Mouse (Mus musculus) right cerebral cortex, adult 2 months (tissue): ENCODE results near the gene Lpcat2b.

Source experiments
- DNase-seq, 2 experiments: peaks; one replicate each; pipeline ENCODE4 v3.0.0; 2021 to 2022; ENCODE audit warnings: low spot score in 2 of 2

Gene Lpcat2b

DNA sequence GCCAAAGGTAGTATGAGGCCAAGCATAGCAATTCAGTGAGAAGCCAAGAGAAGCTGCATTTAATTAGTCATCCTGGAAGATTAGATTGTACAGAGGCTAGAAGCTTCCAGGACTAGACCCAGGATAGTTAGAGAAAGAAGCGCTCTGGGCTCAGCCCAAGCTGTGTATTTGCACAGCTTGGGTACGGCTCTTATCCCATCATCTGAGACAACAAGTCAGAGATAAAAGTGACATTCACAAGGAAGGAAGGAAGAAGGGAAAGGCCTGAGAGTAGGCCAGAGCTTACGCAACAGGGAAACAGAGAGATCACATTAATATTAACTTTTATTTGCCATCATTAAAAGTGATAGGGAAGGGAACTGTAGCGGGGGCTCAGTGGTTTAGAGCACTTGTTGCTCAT lies 16.6 kb downstream of the Lpcat2b start:
- no peak for DNase-seq

- DNase-seq, result peak in 1 of 2 experiments; percentile 37
Measured at GRCm38 (mm10) chr5:107448784-107449183, 17.4 kb downstream of the Lpcat2b start.

DNA sequence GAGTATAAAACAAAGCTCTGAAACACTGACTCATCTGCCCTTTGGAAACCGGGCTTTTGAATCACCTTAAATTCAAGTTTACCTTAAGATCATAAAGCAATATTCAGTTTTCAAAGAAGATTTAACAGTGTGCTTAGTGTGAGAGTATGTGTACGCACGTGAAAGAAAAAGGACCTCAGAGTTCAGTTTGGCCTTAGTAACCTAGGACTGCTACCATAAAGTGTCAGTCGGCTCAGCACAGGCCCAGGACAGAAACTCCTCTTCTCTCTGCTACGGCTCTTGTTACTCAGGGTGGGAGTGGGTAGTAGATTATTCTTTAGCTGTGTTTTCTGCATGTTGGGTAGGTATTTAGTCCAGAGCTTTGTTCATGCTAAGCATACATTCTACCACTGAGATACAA lies 18.3 kb downstream of the Lpcat2b start:
- no peak for DNase-seq

GRCm38 (mm10) chr5:107450299-107450698 lies 18.9 kb downstream of the Lpcat2b start:
- peak; percentile 51 to 62 for DNase-seq

DNA sequence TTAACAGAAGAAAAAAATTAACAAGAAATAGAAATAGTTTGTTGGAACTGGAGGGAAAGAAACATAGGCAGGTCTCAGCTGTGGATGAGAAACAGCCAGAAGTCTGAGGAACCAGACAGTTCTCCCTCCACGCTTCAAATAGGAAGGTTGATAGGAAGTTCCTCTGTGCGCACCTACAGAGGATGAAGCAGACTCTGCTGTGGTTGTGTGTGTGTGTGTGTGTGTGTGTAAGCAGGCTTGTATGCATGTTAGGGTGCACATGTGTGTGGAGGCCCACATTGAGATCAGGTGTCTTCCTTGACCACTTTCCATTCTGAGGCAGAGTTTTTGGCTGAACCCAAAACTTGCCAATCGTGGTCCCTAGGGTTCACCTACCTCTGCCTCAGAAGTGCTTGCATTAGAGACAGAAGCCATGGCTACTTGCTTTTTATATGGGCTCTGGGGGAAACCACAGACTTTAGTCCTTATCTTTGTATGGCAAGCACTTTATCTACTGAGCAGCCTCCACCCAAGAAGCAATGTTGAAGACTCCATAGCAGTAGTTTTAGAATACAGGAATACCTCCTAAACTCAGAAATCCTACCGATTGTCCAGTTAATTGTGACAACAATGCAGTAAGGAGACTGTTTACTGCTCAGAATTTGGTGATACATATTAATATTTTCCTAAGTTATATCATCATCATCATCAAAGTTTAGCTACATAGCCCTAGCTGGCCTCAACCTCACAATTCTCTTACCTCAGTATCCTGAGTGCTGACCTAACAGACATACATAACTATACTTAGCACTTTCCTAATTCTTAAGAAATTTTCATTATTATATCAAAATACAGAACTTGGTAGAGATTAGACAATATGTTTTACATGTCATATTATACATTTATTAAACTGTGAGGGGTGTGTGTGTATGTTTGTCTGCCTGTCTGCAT lies 31.1 kb downstream of the Lpcat2b start:
- DNase-seq, result no peak

GRCm38 (mm10) chr5:107466501-107466900 lies 35.2 kb downstream of the Lpcat2b start:
- DNase-seq, result no peak

- no peak for DNase-seq
Measured at GRCm38 (mm10) chr5:107467098-107467497, 35.7 kb downstream of the Lpcat2b start.

DNA sequence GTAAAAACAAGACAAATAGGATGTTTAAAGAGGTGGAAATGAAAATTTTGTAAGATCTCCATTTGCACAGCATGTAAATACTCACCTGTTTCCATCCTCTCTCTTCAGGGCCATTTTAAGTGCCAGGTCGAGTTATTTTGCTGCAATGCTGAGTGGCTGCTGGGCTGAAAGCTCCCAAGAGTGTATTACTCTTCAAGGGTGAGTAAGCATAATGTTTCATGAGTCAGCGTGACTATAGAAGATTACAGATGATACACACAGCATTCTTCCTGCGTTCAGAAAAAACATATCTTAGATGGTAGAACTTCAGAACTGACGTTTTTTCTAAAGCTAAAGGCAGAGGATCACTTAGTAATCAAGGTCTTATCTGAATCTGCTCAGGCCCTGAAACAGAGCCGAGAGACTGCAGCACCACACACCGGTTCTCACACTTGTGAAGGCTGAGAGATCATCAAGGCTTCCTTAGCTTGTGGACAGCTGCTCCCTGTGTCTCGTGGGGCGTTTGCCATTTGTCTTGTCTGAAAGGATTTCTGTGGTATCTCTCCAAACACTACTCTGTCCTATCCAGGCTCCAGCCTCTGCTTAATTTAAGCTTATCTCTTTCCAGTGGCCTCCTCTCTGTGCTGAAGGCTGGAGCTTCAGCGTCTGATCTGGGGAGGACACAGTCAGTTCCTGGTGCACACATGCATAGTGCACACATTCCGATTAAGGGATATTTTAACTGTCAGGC lies 39.4 kb downstream of the Lpcat2b start:
- no peak for DNase-seq

- no peak for DNase-seq
Measured at GRCm38 (mm10) chr5:107480194-107480593, 48.8 kb downstream of the Lpcat2b start.
